Mouse (Mus musculus) cortical plate, adult 2 months (tissue): Measurements from ENCODE around the gene Olfr460.

Source experiments
- CTCF ChIP-seq: fragments of 200-500 bp; IDR thresholded peaks from 2 replicates; pipeline ENCODE4 v1.5.1; 2011; ENCODE audit warnings: mild to moderate bottlenecking, control low read depth, low read length; ENCODE audit not compliant: insufficient read depth; ENCODE audit errors: extremely low read depth
- POLR2A ChIP-seq: fragments of 200-500 bp; IDR thresholded peaks from 2 replicates; pipeline ENCODE4 v1.6.1; 2011; ENCODE audit warnings: mild to moderate bottlenecking, low read length, control low read depth; ENCODE audit not compliant: insufficient read depth; ENCODE audit errors: extremely low read depth

DNA sequence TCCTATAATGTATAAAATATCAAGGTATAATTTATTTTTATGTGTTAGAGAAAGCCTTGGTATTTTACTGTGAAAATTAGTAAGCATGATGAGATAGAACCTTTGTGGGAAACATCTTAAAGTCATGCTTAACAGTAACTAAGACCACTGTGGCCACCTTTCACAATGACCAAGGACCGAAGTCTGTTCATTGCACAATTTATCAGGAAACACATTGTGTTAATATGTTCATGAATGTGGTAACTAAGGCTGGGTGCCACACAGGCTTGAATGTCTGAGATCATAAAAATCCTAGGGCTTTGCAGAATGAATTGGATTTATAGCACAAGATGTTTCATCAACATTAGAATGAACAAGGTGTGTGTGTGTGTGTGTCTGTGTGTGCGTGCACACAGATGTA, 19.1 kb downstream of the Olfr460 start:
- TF ChIP-seq CTCF: no peak
- TF ChIP-seq POLR2A: no peak
